Mouse (Mus musculus): ENCODE results near the gene Atp6v1f.

Gene Atp6v1f

GRCm38 (mm10) chr6:29467583-29468354, at the start of gene Atp6v1f:
TSS of gene Atp6v1f (plus strand) at chr6:29467718.
- DNase-seq = peak; percentile 96

- no peak for DNase-seq
These were observed 46.9 kb upstream of the Atp6v1f start for GRCm38 (mm10) chr6:29420596-29420995.

- DNase-seq = no peak
These were observed 42.4 kb upstream of the Atp6v1f start for GRCm38 (mm10) chr6:29425118-29425517.

- DNase-seq = no peak
These were observed 41.2 kb upstream of the Atp6v1f start for GRCm38 (mm10) chr6:29426331-29426730.

- DNase-seq = no peak
These were observed 39.3 kb upstream of the Atp6v1f start for GRCm38 (mm10) chr6:29428171-29428570.

GRCm38 (mm10) chr6:29430681-29431420, 36.7 kb upstream of the Atp6v1f start:
- DNase-seq = peak; percentile 36

- peak; percentile 20 for DNase-seq
These were observed 36.0 kb upstream of the Atp6v1f start for GRCm38 (mm10) chr6:29431473-29431872.

GRCm38 (mm10) chr6:29432156-29432555, 35.4 kb upstream of the Atp6v1f start:
- no peak for DNase-seq

GRCm38 (mm10) chr6:29432676-29433037, 34.9 kb upstream of the Atp6v1f start:
- DNase-seq = no peak

- peak; percentile 55 for DNase-seq
These were observed 34.3 kb upstream of the Atp6v1f start, which contains the start of gene Flnc for GRCm38 (mm10) chr6:29433038-29433803. TSS of gene Flnc (plus strand) at chr6:29433256.

GRCm38 (mm10) chr6:29433804-29434795, 33.4 kb upstream of the Atp6v1f start:
- DNase-seq = peak; percentile 63

GRCm38 (mm10) chr6:29434911-29435691, 32.4 kb upstream of the Atp6v1f start:
- DNase-seq = peak; percentile 72

GRCm38 (mm10) chr6:29435940-29436451, 31.5 kb upstream of the Atp6v1f start:
- DNase-seq = peak; percentile 65

- peak; percentile 51 for DNase-seq
These were observed 31.0 kb upstream of the Atp6v1f start for GRCm38 (mm10) chr6:29436461-29436934.

- no peak for DNase-seq
These were observed 28.3 kb upstream of the Atp6v1f start for GRCm38 (mm10) chr6:29439251-29439650.

GRCm38 (mm10) chr6:29439789-29440188, 27.7 kb upstream of the Atp6v1f start:
- no peak for DNase-seq

- DNase-seq = peak; percentile 39
These were observed 22.7 kb upstream of the Atp6v1f start for GRCm38 (mm10) chr6:29444773-29445172.

- DNase-seq = no peak
These were observed 22.2 kb upstream of the Atp6v1f start for GRCm38 (mm10) chr6:29445354-29445753.

- no peak for DNase-seq
These were observed 17.7 kb upstream of the Atp6v1f start for GRCm38 (mm10) chr6:29449858-29450257.

GRCm38 (mm10) chr6:29450667-29451066, 16.9 kb upstream of the Atp6v1f start:
- DNase-seq = no peak

GRCm38 (mm10) chr6:29461502-29461901, 6.0 kb upstream of the Atp6v1f start:
- no peak for DNase-seq
